Mouse (Mus musculus) G1E (cell line): Measurements from ENCODE around the gene Pola1. TPM values are rescaled to one million over a fixed set of nuclear protein-coding genes. Genes with fewer than 3 reads are reported as not detected.

Experiments
- ATAC-seq: 2 replicates; pipeline ENCODE4 v1.8.0; 2016; ENCODE audit warnings: mild to moderate bottlenecking; ENCODE audit not compliant: insufficient number of reproducible peaks, poor library complexity, low FRiP score, severe bottlenecking; ENCODE audit errors: extremely low read depth
- DNase-seq: peaks from one replicate; pipeline ENCODE4 v3.0.0; 2012; ENCODE audit warnings: low spot score
- H3K27me3 ChIP-seq: 2 replicates; pipeline ENCODE4 v1.6.1; 2012; ENCODE audit warnings: mild to moderate bottlenecking, low read length, inconsistent platforms; ENCODE audit not compliant: insufficient read depth
- H3K36me3 ChIP-seq: replicated peaks from 2 replicates; pipeline ENCODE3; 2012; ENCODE audit warnings: mild to moderate bottlenecking, inconsistent platforms
- H3K4me1 ChIP-seq: 2 replicates; pipeline ENCODE4 v1.6.1; 2012; ENCODE audit warnings: low read depth, low read length, inconsistent platforms, mixed read lengths; ENCODE audit not compliant: insufficient read depth
- H3K4me3 ChIP-seq: 2 replicates; pipeline ENCODE4 v1.5.1; 2012; ENCODE audit warnings: low read depth, mild to moderate bottlenecking, inconsistent platforms, low read length, moderate library complexity, mixed read lengths
- H3K9me3 ChIP-seq: replicated peaks from 2 replicates; pipeline ENCODE4 v1.6.1; 2012; ENCODE audit warnings: inconsistent platforms
- CTCF ChIP-seq: IDR thresholded peaks from 2 replicates; pipeline ENCODE4 v1.5.1; 2012; ENCODE audit warnings: low read depth, low read length, inconsistent platforms, mixed read lengths
- GATA1 ChIP-seq: IDR thresholded peaks from 2 replicates; pipeline ENCODE4 v1.6.1; 2012; ENCODE audit warnings: borderline replicate concordance, low read length, inconsistent platforms, mixed read lengths
- GATA2 ChIP-seq: IDR thresholded peaks from 2 replicates; pipeline ENCODE4 v1.6.1; 2012; ENCODE audit warnings: low read depth, low read length, inconsistent platforms, borderline replicate concordance
- POLR2AphosphoS5 ChIP-seq: IDR thresholded peaks from 2 replicates; pipeline ENCODE4 v1.6.1; 2012; ENCODE audit warnings: low read depth, low read length, inconsistent platforms; ENCODE audit not compliant: insufficient replicate concordance
- TAL1 ChIP-seq: conservative IDR thresholded peaks from 2 replicates; pipeline ENCODE4 v1.6.1; 2012; ENCODE audit warnings: low read depth, low read length, inconsistent platforms, mixed read lengths
- polyA plus RNA-seq: library from polyadenylated mRNA; stranded (reverse); fragments of >175 nt; gene quantifications from 2 replicates; pipeline ENCODE4 v1.2.3, GENCODE M21; 2012
- total RNA-seq, 2 experiments: library from RNA; stranded (forward) in 1 of 2; stranded (reverse) in 1 of 2; fragments of 200-1000 nt in 1 of 2; fragments of >200 nt in 1 of 2; fragmentation: Nextera tagmentation in 1 of 2; gene quantifications; 2 replicates each; pipeline ENCODE4 v1.2.3; 2014 to 2017

Gene Pola1
- total and polyA plus RNA-seq, 3 experiments: 6.2 to 104 (median 100) TPM

DNA sequence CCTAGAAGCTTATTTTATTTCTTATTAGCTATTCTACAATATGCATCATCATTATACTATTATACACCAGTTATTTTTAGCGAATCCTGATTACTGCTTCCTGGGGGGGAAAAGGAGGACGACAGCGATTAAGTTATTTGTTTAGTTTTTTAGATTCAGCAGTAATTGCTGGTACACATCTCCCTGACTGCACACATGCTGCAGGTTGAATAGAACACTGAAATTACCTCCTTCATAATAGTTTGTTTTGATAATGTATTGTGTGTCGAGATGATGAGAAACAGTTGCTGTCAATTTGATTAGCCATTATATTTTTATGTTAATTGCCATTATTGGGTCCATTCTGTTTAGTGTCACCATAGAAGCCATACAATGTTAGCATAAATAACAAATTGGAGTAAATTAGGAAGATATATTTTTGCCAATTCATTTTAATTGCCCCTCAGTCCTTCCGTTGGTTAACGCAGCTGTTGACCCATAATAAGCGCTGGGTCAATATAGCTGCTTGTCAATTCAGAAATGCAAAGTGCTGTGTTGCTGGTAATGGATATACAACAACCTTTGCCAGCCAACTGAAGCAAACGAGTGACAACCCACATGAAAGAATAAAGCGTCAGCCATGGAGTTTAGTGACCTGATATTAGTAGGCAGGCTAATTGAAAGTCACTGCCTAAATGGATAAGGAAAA lies 254.5 kb downstream of the Pola1 start:
- no peaks in the 10 kb centered on the region for H3K27me3 ChIP-seq
- H3K36me3 ChIP-seq: peaks cover 12% of the 10 kb centered on the region
- no peak overlapping the region for H3K4me3 ChIP-seq
- ATAC-seq (no peak), DNase-seq (no peak)
- H3K9me3 ChIP-seq: no peaks in the 10 kb centered on the region
- TF ChIP-seq TAL1: no peak
- TF ChIP-seq GATA2: no peak
- no peak for TF ChIP-seq POLR2AphosphoS5
- no peak for TF ChIP-seq CTCF
- TF ChIP-seq GATA1: no peak
- H3K4me1 ChIP-seq: no peaks in the 10 kb centered on the region

DNA sequence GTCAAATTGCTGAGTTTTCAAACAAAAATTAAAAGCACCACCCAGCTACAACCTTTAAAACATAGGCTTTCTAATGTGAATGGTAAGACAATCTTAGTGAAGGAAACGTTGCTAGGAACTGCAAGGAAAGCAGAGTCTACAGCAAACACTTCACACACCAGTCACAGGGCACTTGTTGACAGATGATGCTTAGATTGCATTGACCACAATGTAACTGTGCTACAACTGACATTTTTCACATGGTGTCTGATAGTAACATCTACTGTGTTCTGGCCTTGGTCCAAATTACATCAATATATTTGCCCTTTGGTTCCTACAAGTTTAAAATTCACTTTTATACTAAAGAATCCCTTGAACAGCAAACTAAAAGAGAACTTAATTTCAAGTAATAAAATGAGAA lies 258.5 kb downstream of the Pola1 start:
- no peaks in the 10 kb centered on the region for H3K27me3 ChIP-seq
- TF ChIP-seq GATA1 (no peak), TAL1 (no peak), CTCF (no peak), GATA2 (no peak), POLR2AphosphoS5 (no peak)
- no peak overlapping the region for H3K4me3 ChIP-seq
- H3K9me3 ChIP-seq: no peaks in the 10 kb centered on the region
- ATAC-seq (no peak), DNase-seq (no peak)
- H3K36me3 ChIP-seq: peaks cover 11% of the 10 kb centered on the region
- no peaks in the 10 kb centered on the region for H3K4me1 ChIP-seq

DNA sequence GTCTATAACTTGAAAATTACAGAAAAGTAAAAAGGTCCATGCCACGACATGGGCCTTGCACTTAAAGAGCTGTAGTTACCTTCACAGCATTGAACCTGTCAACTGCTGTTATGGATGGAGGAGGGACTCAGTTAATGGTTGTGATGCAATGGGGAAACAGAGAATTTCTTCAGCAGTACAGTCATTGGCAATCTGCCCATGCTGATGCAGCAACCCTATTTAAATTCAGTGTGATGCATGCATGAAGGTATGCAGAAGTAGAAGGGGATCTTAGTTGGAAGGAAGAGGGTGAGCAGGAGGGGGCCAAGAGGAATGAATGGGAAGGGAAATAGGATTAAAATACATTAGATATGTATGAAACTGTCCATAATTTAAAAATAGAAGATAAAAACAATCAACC lies 262.2 kb downstream of the Pola1 start:
- Histone ChIP-seq H3K27me3 (no peaks in the 10 kb centered on the region), H3K36me3 (peaks cover 5% of the 10 kb centered on the region), H3K9me3 (no peaks in the 10 kb centered on the region), H3K4me1 (no peaks in the 10 kb centered on the region), H3K4me3 (no peak overlapping the region)
- DNase-seq (no peak), ATAC-seq (no peak)
- no peak for TF ChIP-seq GATA1
- TF ChIP-seq CTCF: no peak
- TF ChIP-seq GATA2: no peak
- no peak for TF ChIP-seq POLR2AphosphoS5
- TF ChIP-seq TAL1: no peak

DNA sequence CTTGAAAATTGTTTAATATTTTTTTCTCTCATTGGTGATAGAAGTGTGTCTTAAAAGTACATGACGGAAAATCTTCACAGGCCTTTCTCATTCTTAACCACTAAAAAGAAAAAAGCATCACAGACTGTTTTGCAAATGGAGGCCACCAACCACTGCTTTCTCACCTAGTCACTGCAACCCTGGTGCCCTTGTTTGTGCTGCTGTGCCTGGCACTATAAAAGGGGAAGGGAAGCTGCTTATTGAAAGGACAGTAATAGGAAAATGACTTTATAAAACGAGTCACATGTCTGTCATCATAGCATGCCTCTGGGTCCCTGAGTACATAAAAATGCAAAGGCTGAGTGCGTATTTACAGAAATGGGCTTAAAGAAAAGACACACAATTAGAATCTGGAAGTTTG lies 263.7 kb downstream of the Pola1 start:
- H3K4me3 ChIP-seq: no peak overlapping the region
- ATAC-seq (no peak), DNase-seq (no peak)
- peaks cover 7% of the 10 kb centered on the region for H3K36me3 ChIP-seq
- H3K4me1 ChIP-seq: no peaks in the 10 kb centered on the region
- H3K9me3 ChIP-seq: no peaks in the 10 kb centered on the region
- no peaks in the 10 kb centered on the region for H3K27me3 ChIP-seq
- TF ChIP-seq GATA2: no peak
- no peak for TF ChIP-seq POLR2AphosphoS5

DNA sequence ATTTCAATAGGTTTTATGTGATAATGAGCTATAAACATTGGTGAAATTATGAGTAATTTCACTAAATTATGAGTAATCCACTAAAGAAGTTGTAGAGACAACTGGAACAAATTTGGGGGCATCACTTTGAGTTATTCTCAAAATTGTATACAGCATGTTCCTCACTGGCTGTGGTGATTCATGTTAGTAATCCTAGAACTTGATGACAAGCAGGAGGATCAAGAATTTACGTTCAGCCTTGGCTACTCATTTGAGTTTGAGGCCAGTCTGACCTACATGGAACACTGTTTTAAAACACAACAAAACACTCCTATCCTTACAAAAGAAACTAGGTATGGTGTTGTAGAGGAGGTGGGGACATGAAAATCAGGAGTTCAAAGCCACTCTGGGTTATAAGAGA lies 310.6 kb downstream of the Pola1 start:
- Histone ChIP-seq H3K36me3 (peaks cover 9% of the 10 kb centered on the region), H3K4me3 (no peak overlapping the region), H3K9me3 (no peaks in the 10 kb centered on the region), H3K4me1 (peaks cover 5% of the 10 kb centered on the region), H3K27me3 (no peaks in the 10 kb centered on the region)
- ATAC-seq (no peak), DNase-seq (no peak)
- TF ChIP-seq TAL1 (no peak), GATA2 (no peak), GATA1 (no peak), POLR2AphosphoS5 (no peak), CTCF (no peak)

DNA sequence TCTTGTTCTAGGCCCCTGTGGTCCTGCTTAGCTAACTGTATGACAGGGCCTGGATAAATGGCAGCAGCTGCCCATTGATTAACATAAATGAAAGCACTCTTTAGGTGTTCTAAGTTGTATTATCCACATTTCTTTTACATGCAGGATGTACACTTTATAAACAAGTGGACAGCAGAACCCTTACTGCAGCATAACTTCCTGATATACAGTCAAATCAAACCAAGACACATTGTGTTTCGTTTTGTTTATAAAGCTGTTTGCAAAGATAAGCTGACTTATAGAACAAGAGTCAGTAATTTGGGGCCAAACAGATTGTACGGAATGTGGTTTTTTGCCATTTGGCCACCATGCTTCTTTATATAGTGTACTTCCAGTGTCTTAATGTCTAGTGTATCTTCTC lies 312.0 kb downstream of the Pola1 start:
- DNase-seq (no peak), ATAC-seq (peak; percentile 83)
- TF ChIP-seq CTCF: no peak
- peak; percentile 63 for TF ChIP-seq TAL1
- Histone ChIP-seq H3K9me3 (no peaks in the 10 kb centered on the region), H3K4me1 (peaks cover 5% of the 10 kb centered on the region), H3K4me3 (no peak overlapping the region), H3K36me3 (peaks cover 9% of the 10 kb centered on the region), H3K27me3 (no peaks in the 10 kb centered on the region)

DNA sequence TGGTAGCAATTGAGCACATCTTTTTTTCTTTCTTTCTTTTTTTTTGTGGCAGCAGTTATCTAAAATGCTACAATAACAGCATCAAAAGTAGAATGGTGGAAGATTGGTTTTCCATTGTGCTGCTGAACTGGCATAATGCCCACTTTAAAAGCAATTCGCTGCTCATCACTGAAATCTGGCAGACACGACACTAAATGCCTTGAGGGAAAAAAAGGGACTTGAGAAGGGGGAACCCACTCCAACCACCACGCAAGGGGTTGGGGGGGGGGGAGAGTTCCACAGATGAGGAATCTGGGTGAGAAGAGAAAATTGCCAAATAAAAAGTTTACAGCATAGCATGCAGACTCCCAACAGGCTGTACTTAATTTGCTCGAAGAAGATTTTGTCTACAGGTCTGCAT lies 314.4 kb downstream of the Pola1 start:
- no peaks in the 10 kb centered on the region for H3K27me3 ChIP-seq
- peaks cover 5% of the 10 kb centered on the region for H3K4me1 ChIP-seq
- H3K4me3 ChIP-seq: no peak overlapping the region
- peaks cover 9% of the 10 kb centered on the region for H3K36me3 ChIP-seq
- ATAC-seq (no peak), DNase-seq (no peak)
- TF ChIP-seq GATA2 (no peak), POLR2AphosphoS5 (no peak), CTCF (no peak), TAL1 (no peak), GATA1 (no peak)
- no peaks in the 10 kb centered on the region for H3K9me3 ChIP-seq
